Mouse (Mus musculus) kidney, postnatal 0 days (tissue): ENCODE results near the gene Ica1. TPM values are rescaled to one million over a fixed set of nuclear protein-coding genes. Genes with fewer than 3 reads are reported as not detected.

Experiments
- ATAC-seq: fragments of 200-750 bp; cut with Nextera tagmentation; replicated peaks from 2 replicates; pipeline ENCODE4 v1.8.0; 2017; ENCODE audit warnings: low read depth, moderate number of reproducible peaks, moderate TSS enrichment, moderate library complexity; ENCODE audit not compliant: low FRiP score
- DNase-seq: peaks from one replicate; pipeline ENCODE4 v3.0.0-alpha.2; 2016; ENCODE audit warnings: low spot score
- H3K27ac ChIP-seq: fragments of 300-500 bp; sonication (generic); 2 replicates; pipeline ENCODE4 v1.5.1; 2014; ENCODE audit warnings: mild to moderate bottlenecking
- H3K27me3 ChIP-seq: fragments of 300-500 bp; sonication (generic); 2 replicates; pipeline ENCODE4 v1.6.1; 2014; ENCODE audit warnings: low read length, mixed read lengths; ENCODE audit not compliant: insufficient read depth
- H3K36me3 ChIP-seq: fragments of 300-500 bp; sonication (generic); 2 replicates; pipeline ENCODE4 v1.6.1; 2014; ENCODE audit warnings: low read length, mixed read lengths; ENCODE audit not compliant: insufficient read depth
- H3K4me1 ChIP-seq: fragments of 300-500 bp; sonication (generic); replicated peaks from 2 replicates; pipeline ENCODE4 v1.6.1; 2014; ENCODE audit warnings: antibody characterized with exemption, low read length, mixed read lengths; ENCODE audit not compliant: insufficient read depth
- H3K4me2 ChIP-seq: fragments of 300-500 bp; sonication (generic); 2 replicates; pipeline ENCODE4 v1.6.1; 2014; ENCODE audit warnings: mild to moderate bottlenecking, low read length, moderate library complexity, mixed read lengths
- H3K4me3 ChIP-seq: fragments of 300-500 bp; sonication (generic); replicated peaks from 2 replicates; pipeline ENCODE4 v1.5.1; 2014; ENCODE audit warnings: low read depth, low read length
- H3K9ac ChIP-seq: fragments of 300-500 bp; sonication (generic); 2 replicates; pipeline ENCODE4 v1.6.1; 2014; ENCODE audit warnings: low read depth, low read length
- H3K9me3 ChIP-seq: fragments of 300-500 bp; sonication (generic); replicated peaks from 2 replicates; pipeline ENCODE4 v1.6.1; 2016; ENCODE audit warnings: low read length, inconsistent platforms, mixed read lengths
- CTCF ChIP-seq: IDR thresholded peaks from 2 replicates; pipeline ENCODE4 v1.5.1; 2016; ENCODE audit warnings: antibody characterized with exemption, low read depth, mild to moderate bottlenecking, moderate library complexity
- whole genome bisulfite sequencing: fragments of 180-500 bp; shearing (Covaris S2); extraction: QIAGEN DNeasy Blood & Tissue Kit; methylation state at CpG from one replicate; pipeline ENCODE4 v1.1.7; 2014; 5-methylcytosine and 5-hydroxymethylcytosine counted together
- polyA plus RNA-seq: library from polyadenylated mRNA; unstranded; fragments of >200 nt; fragmentation: Nextera tagmentation; extraction: Ambion mirVana; gene quantifications from 2 replicates; pipeline ENCODE4 v1.2.1, GENCODE M21; 2015

Gene Ica1
- polyA plus RNA-seq, 1 experiment from 2014 or later: 30.1 TPM

DNA sequence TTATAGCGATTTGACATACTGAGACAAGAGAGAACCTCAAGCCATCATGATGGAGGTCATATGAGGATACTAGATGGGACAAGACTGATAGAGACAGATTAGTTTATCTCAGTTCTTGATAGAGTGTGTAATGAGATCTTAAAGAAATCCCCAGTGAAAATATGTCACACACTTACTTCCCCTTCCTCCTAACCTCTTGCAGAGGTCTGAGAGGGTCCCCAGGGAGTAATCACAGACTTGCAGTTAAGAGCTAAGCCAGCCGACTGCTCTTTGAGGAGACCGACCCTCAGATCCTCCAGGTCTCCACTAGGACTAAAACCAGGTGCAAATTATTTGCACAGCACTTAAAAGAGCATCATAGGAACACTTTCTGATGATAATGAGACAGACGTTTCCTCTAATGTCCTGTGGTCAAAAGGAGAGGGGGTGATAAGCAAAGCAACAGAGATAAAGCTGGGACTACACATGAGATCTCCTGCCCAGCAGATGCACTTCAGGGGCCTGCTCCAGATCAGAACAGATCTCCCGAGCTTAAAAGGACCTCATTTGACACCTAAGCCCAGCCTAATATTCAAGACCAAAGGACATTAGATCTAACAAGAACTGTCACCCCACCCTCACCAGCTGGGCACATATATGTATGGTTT lies 146.2 kb downstream of the Ica1 start:
- Histone ChIP-seq H3K4me2 (no peak overlapping the region), H3K27ac (no peak overlapping the region), H3K9ac (no peak overlapping the region), H3K27me3 (no peaks in the 10 kb centered on the region), H3K9me3 (no peaks in the 10 kb centered on the region), H3K36me3 (no peaks in the 10 kb centered on the region), H3K4me3 (no peak overlapping the region), H3K4me1 (0 out of 2 replicates have a peak, but pooled peaks cover 3% of the 10 kb centered on the region)
- DNase-seq: no peak
- WGBS: 71% methylated on average over 5 of the region's 5 CpGs
- ATAC-seq: no peak
- TF ChIP-seq CTCF: no peak

DNA sequence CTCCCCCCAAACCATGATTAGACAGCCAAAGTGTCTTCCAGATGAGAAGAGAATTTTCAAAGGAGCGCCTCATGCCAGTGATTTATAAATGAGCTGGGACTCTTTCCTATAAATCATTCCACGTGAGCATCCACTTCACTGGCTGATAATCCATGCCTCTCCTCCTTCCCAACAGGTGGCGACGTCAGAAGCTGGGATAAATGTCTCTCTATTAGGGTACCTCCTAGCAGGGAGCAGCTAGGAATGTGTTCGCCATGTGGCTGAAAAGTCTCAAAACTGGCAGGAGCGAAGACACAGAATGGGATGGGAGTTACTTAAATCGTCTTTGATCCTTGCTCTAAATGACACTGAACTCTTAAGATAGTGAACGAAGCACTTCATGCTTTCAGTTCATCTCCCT lies 146.9 kb downstream of the Ica1 start:
- H3K27me3 ChIP-seq: no peaks in the 10 kb centered on the region
- 75% methylated on average over 8 of the region's 8 CpGs for WGBS
- H3K9ac ChIP-seq: no peak overlapping the region
- H3K4me1 ChIP-seq: 0 out of 2 replicates have a peak, but pooled peaks cover 3% of the 10 kb centered on the region
- no peak overlapping the region for H3K4me3 ChIP-seq
- no peaks in the 10 kb centered on the region for H3K36me3 ChIP-seq
- H3K9me3 ChIP-seq: no peaks in the 10 kb centered on the region
- no peak for DNase-seq
- TF ChIP-seq CTCF: no peak; the same call in 1 of the 2 replicates
- H3K27ac ChIP-seq: no peak overlapping the region
- no peak overlapping the region for H3K4me2 ChIP-seq
- ATAC-seq: no peak

DNA sequence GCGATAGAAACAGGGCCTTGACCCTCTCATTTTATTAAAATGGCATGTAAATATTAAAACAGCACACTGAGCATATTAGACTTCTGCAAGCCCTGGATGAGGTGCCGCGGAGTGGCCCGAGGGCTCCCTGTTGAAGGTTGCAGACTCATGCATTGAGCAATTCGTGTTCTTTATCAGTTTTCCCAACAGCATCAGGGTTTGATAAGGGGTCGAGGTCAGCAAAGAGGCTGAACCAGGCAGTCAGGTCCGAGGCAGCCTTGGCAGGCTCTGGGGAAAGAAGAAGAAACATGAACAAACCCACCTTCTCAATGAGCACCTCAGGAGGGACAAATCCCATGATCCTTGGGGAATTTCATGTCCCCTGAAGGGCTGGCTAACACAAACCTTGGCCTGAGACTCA lies 147.8 kb downstream of the Ica1 start:
- Histone ChIP-seq H3K27ac (no peak overlapping the region), H3K27me3 (no peaks in the 10 kb centered on the region), H3K9me3 (no peaks in the 10 kb centered on the region), H3K4me3 (no peak overlapping the region), H3K36me3 (no peaks in the 10 kb centered on the region), H3K4me2 (no peak overlapping the region), H3K9ac (no peak overlapping the region), H3K4me1 (0 out of 2 replicates have a peak, but pooled peaks cover 3% of the 10 kb centered on the region)
- no peak for TF ChIP-seq CTCF
- no peak for ATAC-seq
- DNase-seq: no peak
- WGBS: 87% methylated on average over 7 of the region's 7 CpGs

DNA sequence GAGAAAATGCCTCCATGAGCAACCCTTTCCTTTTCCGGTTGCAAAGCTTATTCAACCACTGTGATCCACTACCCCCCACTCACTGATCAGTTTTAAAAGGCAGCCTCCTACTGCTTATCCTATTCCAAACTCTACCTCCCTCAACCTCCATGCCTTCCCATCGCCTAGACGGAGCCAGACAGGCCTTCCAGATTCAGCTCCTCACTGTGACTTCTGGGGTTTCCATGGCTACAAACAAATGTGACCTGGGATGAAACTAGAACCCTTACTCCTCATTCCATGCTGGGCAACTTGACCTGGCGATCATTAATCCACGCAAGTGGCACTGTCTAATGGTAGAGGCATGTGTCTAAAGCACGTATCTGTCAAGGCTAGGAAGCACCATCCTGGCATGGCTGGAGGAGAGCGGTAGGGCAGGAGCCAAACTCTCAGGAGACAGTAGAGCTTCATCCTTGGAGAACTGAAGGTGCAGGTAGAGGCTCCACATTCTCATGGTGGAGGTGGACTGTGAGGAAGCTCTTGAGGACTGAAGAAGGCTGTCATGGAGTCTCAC lies 149.5 kb downstream of the Ica1 start:
- peak; percentile 82 for ATAC-seq
- no peaks in the 10 kb centered on the region for H3K27me3 ChIP-seq
- 57% methylated on average over 7 of the region's 7 CpGs for WGBS

GRCm38 (mm10) chr6:8628226-8628625 lies 150.1 kb downstream of the Ica1 start:
- Histone ChIP-seq H3K4me1 (no peaks in the 10 kb centered on the region), H3K4me2 (no peak overlapping the region), H3K4me3 (no peak overlapping the region), H3K9ac (no peak overlapping the region), H3K36me3 (no peaks in the 10 kb centered on the region), H3K27me3 (no peaks in the 10 kb centered on the region), H3K27ac (no peak overlapping the region), H3K9me3 (no peaks in the 10 kb centered on the region)
- 91% methylated on average over 8 of the region's 8 CpGs for WGBS
- DNase-seq: no peak
- ATAC-seq: no peak
- TF ChIP-seq CTCF: no peak

More for the DNA sequence above, 149.5 kb downstream of the Ica1 start:
- Histone ChIP-seq H3K9me3 (no peaks in the 10 kb centered on the region), H3K9ac (no peak overlapping the region), H3K4me1 (no peaks in the 10 kb centered on the region), H3K4me2 (no peak overlapping the region), H3K36me3 (no peaks in the 10 kb centered on the region), H3K4me3 (no peak overlapping the region), H3K27ac (no peak overlapping the region)
- TF ChIP-seq CTCF: no peak
- peak; percentile 67 for DNase-seq

GRCm38 (mm10) chr6:8623045-8623444 lies 155.2 kb downstream of the Ica1 start:
- DNase-seq: no peak

More at GRCm38 (mm10) chr6:8623045-8623444, 155.2 kb downstream of the Ica1 start:
- Histone ChIP-seq H3K27ac (no peak overlapping the region), H3K4me2 (no peak overlapping the region), H3K4me1 (no peaks in the 10 kb centered on the region), H3K9me3 (no peaks in the 10 kb centered on the region), H3K4me3 (no peak overlapping the region), H3K9ac (no peak overlapping the region), H3K27me3 (no peaks in the 10 kb centered on the region), H3K36me3 (no peaks in the 10 kb centered on the region)
- no peak for TF ChIP-seq CTCF
- WGBS: 60% methylated on average over 3 of the region's 3 CpGs
- ATAC-seq: peak; percentile 52; the same call in 1 of the 2 replicates
